Mouse (Mus musculus): ENCODE data around the gene Rtn3. TPM values are rescaled to one million over a fixed set of nuclear protein-coding genes. Genes with fewer than 3 reads are reported as not detected.

Rtn3 gene
- total RNA-seq, 2 experiments from 2014 or later = 936 to 943 TPM

GRCm38 (mm10) chr19:7434887-7435286, 48.2 kb downstream of the Rtn3 start:
- intact Hi-C loops (cut with DNase I) = no loop called here
- no peak for DNase-seq (ENCODE audit: low spot score in 2 of 2)

DNA sequence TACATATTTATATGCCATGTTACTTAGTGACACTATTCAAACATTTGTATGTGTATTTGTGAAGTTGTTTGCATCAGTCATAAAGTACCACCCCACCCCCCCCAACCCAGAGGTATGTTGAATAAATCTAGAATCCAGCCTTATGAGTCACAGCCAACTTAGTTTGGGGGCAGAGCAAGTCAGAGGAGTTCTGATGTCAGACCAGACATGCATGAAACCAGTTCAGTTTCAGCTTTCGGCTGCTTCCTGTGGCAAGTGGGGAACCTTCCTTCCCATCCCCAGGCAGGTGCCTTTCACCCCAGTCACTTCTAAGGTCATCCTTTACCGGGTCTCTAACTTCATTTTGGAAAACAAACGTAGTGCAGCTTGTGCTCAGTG, 57.7 kb downstream of the Rtn3 start:
- intact Hi-C loops (cut with DNase I) = no loop called here
- DNase-seq (ENCODE audit: low spot score in 2 of 2) = no peak

GRCm38 (mm10) chr19:7424590-7425397, 58.3 kb downstream of the Rtn3 start:
- intact Hi-C loops (cut with DNase I) = no loop called here

GRCm38 (mm10) chr19:7424131-7424530, 59.0 kb downstream of the Rtn3 start:
- no peak for DNase-seq (ENCODE audit: low spot score in 2 of 2)
- intact Hi-C loops (cut with DNase I) = no loop called here

More at GRCm38 (mm10) chr19:7424590-7425397, 58.3 kb downstream of the Rtn3 start:
- peak in 1 of 2 experiments; percentile 27 for DNase-seq (ENCODE audit: low spot score in 2 of 2)

DNA sequence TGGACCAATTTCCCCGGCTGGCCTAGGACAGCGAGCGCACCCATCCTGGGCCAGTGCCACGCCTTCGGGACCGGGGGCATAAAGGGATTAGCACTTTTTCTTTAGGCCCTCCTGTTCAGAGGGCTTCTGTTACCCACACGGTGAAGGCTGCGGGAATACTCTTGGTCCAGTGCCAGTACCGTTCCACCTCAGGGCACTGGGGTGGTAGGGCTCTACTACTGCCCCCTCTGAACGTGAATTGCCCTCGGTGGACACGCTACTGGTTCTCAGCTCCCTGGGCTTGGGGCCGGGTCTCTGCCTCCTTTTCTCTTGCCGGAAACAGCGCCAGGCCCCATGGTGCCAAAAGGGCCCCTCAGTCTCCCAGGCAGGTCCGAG, 59.4 kb downstream of the Rtn3 start:
- intact Hi-C loops (cut with DNase I) = no loop called here
- DNase-seq (ENCODE audit: low spot score in 2 of 2) = peak in 1 of 2 experiments; percentile 19

GRCm38 (mm10) chr19:7423028-7423655, 59.9 kb downstream of the Rtn3 start:
- intact Hi-C loops (cut with DNase I) = no loop called here
- DNase-seq (ENCODE audit: low spot score in 2 of 2) = peak; percentile 78 to 79

DNA sequence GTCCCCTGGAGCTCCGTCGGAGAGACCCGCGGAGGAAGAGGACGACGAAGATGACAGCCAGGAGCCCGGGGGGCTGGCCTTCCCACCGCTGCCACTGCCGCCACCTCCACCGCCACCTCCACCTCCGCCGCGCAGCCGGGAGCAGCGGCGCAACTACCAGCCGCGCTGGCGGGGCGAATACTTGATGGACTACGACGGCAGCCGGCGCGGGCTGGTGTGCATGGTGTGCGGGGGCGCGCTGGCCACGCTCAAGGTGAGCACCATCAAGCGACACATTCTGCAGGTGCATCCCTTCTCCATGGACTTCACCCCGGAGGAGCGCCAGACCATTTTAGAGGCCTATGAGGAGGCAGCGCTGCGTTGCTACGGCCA, 60.4 kb downstream of the Rtn3 start:
- peak in 1 of 2 experiments; percentile 19 for DNase-seq (ENCODE audit: low spot score in 2 of 2)

GRCm38 (mm10) chr19:7421602-7422591, 61.2 kb downstream of the Rtn3 start:
- intact Hi-C loops (cut with DNase I) = no loop called here
- DNase-seq (ENCODE audit: low spot score in 2 of 2) = peak; percentile 68 to 76

More for the DNA sequence above, 60.4 kb downstream of the Rtn3 start:
- intact Hi-C loops (cut with DNase I) = no loop called here

DNA sequence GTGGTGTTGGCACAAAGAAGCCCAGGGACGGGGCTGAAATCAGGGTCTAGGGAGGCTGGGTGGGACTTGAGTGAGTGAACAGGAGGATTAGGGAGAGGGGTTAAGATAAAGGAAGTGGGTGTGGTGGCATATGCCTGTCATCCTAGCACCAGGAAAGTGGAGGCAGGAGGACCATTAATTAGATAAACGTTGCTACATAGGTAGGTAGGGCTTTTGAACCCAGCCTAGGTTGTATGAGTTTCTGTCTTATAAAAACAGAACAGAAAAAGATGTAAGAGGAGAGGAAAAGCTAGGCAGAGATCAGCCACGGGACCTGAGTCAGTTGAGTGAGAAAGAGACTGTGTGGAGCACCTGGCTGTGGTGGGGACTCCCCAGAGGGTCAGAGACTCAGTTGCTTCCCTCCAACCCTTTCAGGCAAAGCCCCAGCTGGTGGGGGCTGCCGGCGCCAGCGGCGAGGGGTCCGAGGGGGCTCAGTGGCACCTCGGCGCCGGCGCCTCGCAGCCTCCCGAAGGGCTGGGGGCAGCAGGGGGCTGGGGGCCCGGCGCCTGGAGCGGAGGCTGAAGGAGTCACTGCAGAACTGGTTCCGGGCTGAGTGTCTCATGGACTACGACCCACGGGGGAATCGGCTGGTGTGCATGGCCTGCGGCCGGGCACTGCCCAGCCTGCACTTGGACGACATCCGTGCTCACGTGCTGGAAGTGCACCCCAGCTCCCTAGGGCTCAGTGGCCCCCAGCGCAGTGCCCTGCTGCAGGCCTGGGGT, 62.1 kb downstream of the Rtn3 start:
- intact Hi-C loops (cut with DNase I) = no loop called here
- no peak for DNase-seq (ENCODE audit: low spot score in 2 of 2)

DNA sequence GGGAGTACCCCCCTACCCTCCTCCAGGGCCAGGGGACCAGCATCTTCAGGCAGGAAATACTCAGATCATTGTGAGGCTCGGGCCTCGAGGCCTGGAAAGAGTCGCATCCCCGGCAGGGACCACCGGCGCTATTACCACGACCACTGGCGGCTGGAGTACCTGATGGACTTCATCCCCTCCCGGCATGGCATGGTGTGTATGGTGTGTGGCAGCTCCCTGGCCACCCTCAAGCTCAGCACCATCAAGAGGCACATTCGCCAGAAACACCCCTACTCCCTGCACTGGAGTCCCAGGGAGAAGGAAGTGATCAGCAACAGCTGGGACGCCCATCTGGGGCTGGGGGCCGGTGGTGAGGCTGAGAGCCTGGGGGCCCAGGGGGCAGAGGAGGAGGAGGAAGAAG, 63.0 kb downstream of the Rtn3 start:
- DNase-seq (ENCODE audit: low spot score in 2 of 2) = no peak
- intact Hi-C loops (cut with DNase I) = no loop called here

- no peak for DNase-seq (ENCODE audit: low spot score in 2 of 2)
- intact Hi-C loops (cut with DNase I) = loop anchor here (5.0 kb wide), 3 partner anchors 77 to 352 kb away; partner anchors contain the start of gene Mark2
These were observed 63.9 kb downstream of the Rtn3 start for GRCm38 (mm10) chr19:7419134-7419533.

DNA sequence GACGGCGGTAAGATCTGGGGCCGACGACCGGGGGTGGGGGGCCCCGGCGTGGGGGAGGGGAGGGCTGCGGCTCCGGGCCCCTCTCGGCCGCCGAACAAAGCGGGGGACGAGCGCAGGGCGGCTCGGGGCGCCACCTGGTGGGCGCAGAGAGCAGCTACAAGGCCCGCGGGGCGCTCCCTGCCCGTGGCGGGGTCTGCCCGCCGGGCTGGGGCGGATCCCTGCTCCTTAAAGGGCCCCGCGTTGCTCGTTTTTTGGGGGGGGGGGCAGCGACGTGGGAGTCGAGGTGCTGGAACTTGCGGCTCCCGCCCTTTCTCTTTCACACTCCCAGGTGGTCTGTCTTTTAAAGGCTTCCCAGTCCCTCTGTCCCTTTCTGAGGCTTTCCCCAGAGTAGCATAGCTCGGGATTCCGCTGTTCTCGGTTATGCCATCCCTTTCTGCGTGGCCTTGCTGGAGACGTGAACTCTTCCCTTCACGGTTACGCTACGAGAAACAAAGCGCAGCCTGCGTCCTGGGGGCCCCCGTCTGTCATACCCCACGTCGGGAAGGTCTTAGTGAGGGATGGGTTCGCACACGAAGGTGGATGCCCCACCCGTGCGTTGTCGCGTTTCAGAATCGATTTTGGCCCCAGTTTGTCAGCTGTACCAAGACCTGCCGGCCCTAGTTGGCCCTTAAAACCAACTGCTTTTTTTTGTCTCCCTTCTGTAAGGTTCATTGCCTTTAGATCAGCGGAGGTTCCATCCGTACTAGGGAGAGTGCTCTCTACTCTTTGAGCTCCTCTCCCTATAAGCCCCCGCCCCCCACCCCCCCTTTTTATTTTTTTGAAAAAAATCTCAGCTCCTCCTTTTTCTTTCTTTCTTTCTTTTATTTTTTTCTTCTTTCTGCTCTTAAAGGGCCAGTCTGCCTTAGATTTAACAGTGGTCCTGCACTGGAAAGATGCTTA, 64.9 kb downstream of the Rtn3 start:
- DNase-seq (ENCODE audit: low spot score in 2 of 2) = peak; percentile 72 to 84
- intact Hi-C loops (cut with DNase I) = loop anchor here (2.0 to 5.0 kb wide), 4 partner anchors 35 to 351 kb away; partner anchors contain the start of genes Mark2 and Spindoc

- peak in 1 of 2 experiments; percentile 78 for DNase-seq (ENCODE audit: low spot score in 2 of 2)
- intact Hi-C loops (cut with DNase I) = loop anchor here (2.0 to 5.0 kb wide), 4 partner anchors 34 to 350 kb away; partner anchors contain the start of genes Mark2 and Spindoc
These were observed 66.0 kb downstream of the Rtn3 start, which contains the start of gene 2700081O15Rik for GRCm38 (mm10) chr19:7416834-7417735. Gene 2700081O15Rik, plus strand, starts transcription at chr19:7417625.

DNA sequence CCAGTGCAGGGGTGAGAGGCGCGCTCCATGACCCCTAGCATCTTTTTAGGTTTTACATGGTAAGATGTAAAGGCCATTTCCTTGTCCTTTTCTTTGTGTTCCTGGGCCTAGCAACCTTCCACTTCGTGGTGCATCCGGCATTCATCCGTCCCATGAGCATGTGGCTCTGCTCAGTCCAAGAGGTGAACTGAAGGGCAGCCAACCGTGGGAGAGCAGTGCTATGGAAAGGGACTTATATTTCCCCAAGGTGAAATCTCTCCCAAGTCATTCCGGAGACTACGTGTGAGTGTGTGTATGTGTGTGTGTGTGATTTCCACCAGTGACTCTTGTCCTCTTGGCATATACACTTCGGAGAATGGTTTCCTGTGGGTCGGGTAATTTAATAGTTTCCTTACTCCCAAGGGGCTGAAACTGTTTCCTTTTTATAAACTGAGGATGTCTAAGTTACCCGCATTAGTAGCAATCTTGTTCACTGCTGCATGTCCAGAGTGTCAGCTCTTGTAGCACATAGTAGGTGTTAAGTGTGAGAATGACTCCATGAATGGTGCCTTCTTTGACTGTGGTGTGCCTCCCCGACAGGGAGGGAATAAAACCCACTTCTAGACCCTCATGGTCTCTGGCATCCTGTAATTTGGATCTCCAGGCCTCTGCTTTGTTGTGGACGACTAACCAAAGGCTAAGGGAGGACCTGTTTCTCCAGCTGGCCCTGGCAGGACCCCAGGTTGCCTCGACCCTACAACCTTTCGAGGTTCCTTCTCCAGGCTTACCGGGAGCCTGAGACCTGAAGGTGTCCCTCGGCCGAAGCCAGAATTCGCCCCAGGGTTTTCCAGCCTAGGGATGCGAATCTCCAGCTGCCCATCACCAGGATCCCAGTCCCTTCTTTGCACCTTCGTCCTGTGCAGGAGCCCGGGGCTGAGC, 66.9 kb downstream of the Rtn3 start:
- no peak for DNase-seq (ENCODE audit: low spot score in 2 of 2)
- intact Hi-C loops (cut with DNase I) = loop anchor here (2.0 to 5.0 kb wide), 4 partner anchors 33 to 349 kb away; partner anchors contain the start of genes Mark2 and Spindoc

DNA sequence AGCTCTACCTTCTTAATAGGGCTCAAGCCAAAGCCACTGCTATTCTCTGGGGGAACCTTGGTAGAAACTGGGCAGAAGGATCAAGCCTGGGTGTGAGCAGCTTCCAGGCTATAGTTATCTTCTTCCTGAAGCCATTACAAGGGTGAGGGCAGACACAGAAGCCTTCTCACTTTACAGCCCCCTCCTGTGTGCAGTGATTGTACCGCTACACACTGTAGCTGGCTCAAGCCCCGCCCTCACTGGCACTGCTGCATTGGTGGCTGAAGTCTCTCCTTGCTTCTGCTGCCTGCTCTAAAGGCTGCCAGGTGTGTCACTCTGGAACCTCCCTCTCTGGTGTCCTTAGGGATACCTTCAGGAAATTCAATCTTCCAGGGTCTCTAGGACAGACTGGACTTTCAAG, 70.7 kb downstream of the Rtn3 start:
- intact Hi-C loops (cut with DNase I) = no loop called here
- DNase-seq (ENCODE audit: low spot score in 2 of 2) = no peak

Data from left cerebral cortex, postnatal 14 days (tissue).